ENCODE assay signal across 26 mouse cellular contexts in genomic region chr8:44512876-44513275, GRCm38 (mm10).
"Had no signal": no experiment of that assay in that cellular context is flagged by ENCODE, and none has a peak within 500 bp of the region (broad histone marks: within the 10 kb centered on the region; RNA-seq: fewer than 3 reads in every experiment).

No protein-coding gene starts in this region.

- ATAC-seq: hindbrain, embryonic 16.5 days; inflammation-experienced regulatory T-cells, adult 6 months; intestine, embryonic 15.5 days; intestine, postnatal 0 days; liver, embryonic 12.5 days had no signal

- H3K4me1 ChIP-seq: heart, embryonic 10.5 days; heart, embryonic 12.5 days; hindbrain, embryonic 10.5 days; hindbrain, embryonic 12.5 days; intestine, embryonic 15.5 days; limb, embryonic 12.5 days; limb, embryonic 15.5 days; liver, embryonic 12.5 days had no signal

- H3K36me3 ChIP-seq: heart, embryonic 10.5 days; heart, embryonic 12.5 days; hindbrain, embryonic 10.5 days; hindbrain, embryonic 12.5 days; intestine, embryonic 15.5 days; limb, embryonic 12.5 days; limb, embryonic 15.5 days; liver, embryonic 12.5 days had no signal

- H3K27ac ChIP-seq: gastrocnemius, adult 2 months; heart, embryonic 10.5 days; hindbrain, embryonic 10.5 days; hindbrain, embryonic 12.5 days; hindbrain, embryonic 14.5 days; intestine, embryonic 15.5 days; layer of hippocampus, adult 2 months; left cerebral cortex, adult 2 months; limb, embryonic 12.5 days; limb, embryonic 15.5 days; liver, embryonic 12.5 days had no signal

- H3K4me3 ChIP-seq: gastrocnemius, adult 2 months; heart, embryonic 10.5 days; heart, embryonic 12.5 days; hindbrain, embryonic 10.5 days; hindbrain, embryonic 12.5 days; intestine, embryonic 15.5 days; layer of hippocampus, adult 2 months; left cerebral cortex, adult 2 months; limb, embryonic 12.5 days; limb, embryonic 15.5 days; liver, embryonic 12.5 days had no signal

- H3K4me2 ChIP-seq: heart, embryonic 12.5 days; hindbrain, embryonic 12.5 days; hindbrain, embryonic 14.5 days; intestine, embryonic 15.5 days; limb, embryonic 12.5 days; limb, embryonic 15.5 days; liver, embryonic 12.5 days had no signal

- H3K27me3 ChIP-seq: heart, embryonic 12.5 days; hindbrain, embryonic 12.5 days; intestine, embryonic 15.5 days; limb, embryonic 12.5 days; limb, embryonic 15.5 days; liver, embryonic 12.5 days had no signal

- DNase-seq: gastrocnemius, adult 2 months; gastrocnemius, postnatal 10 days; gastrocnemius, postnatal 25 days; heart, adult 18-20 months; heart, postnatal 10 days; heart, postnatal 4 days; kidney, adult 18-20 months; kidney, adult 8-10 months; kidney, postnatal 10 days; kidney, postnatal 25 days; kidney, postnatal 4 days; left cerebral cortex, postnatal 4 days had no signal

- H3K9me3 ChIP-seq: heart, embryonic 10.5 days; heart, embryonic 12.5 days; hindbrain, embryonic 10.5 days; hindbrain, embryonic 12.5 days; intestine, embryonic 15.5 days; limb, embryonic 12.5 days; limb, embryonic 15.5 days; liver, embryonic 12.5 days had no signal

- H3K9ac ChIP-seq: heart, embryonic 12.5 days; hindbrain, embryonic 12.5 days; hindbrain, embryonic 14.5 days; intestine, embryonic 15.5 days; limb, embryonic 12.5 days; limb, embryonic 15.5 days; liver, embryonic 12.5 days had no signal
